Mouse (Mus musculus) adrenal gland, adult 8-10 months (tissue): ENCODE results near the gene M1ap. TPM values are rescaled to one million over a fixed set of nuclear protein-coding genes. Genes with fewer than 3 reads are reported as not detected.

ENCODE experiments used
- DNase-seq: peaks from one replicate; pipeline ENCODE4 v3.0.0; 2022
- microRNA-seq, 2 experiments: library from miRNA; unstranded; fragments of <30 nt; microRNA quantifications; one replicate each; pipeline ENCODE4 v1.2.0; 2022
- total RNA-seq, 4 experiments: library from RNA; stranded (reverse); gene quantifications; 2 replicates each; pipeline ENCODE4 v1.2.4; 2022

The M1ap gene
- total RNA-seq, 4 experiments from 2014 or later, result not detected

DNA sequence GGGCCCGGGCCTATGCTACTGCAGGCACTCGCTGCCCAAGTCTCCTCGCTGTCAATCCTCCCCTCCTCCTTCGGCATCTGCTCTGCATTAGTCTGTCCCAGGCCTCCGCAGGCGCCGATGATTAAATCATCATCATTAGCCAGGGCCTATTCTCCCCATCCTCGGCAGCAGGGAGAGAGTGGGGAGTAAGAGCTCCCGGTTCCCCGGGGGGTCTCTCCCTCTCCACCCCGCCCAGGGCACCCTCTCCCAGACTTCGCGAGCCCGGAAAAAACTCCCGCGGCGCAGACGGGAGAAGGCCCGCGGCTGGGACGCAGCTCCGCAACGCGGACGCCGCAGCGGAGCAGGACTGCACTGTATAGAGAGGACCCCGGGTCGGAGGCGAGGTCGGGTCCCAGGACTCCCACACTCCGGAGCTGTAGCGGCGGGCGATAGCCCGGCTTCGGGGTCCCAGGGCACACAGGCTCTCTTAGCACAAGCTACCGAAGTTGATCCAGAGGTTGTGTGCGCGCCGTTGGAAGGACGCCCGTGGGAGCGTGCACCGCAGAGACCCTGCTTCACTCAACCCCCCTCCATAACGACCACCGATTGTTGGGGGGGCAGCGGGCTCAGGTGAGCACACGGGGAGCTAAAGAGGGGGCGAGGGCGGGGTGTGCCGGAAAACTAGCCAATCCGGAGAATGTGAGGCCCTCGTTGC is 131.1 kb downstream of the M1ap start, which contains the start of gene Pcgf1:
Gene Pcgf1, plus strand, starts transcription at position 240 of the 694 bp plus-strand sequence.
- peak; percentile 50 for DNase-seq

DNA sequence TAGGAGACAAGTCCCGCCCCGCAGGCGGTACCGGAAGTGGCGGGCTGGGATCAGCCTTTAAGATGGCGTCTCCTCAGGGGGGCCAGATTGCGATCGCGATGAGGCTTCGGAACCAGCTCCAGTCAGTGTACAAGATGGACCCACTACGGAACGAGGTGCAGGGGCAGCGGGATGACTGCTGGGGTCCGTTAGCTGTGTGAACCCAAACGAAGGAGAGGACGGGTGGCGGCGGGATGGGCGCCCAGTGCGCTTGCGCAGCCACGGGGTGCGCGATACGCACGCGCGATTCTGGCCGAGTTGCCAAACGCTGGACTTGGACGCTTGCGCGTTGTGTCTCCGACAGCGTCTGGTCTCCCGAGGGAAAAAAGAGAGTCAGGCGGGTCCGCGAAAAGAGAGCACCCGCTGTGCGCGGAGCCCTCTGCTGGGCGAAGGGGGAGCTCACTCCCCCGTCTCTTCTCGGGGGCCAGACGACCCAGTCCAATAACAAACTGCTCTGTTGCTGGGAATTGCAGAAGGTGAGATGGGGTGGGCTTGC is 131.7 kb downstream of the M1ap start:
- peak; percentile 98 for DNase-seq

Small RNAs within 50 kb of the gene (microRNA-seq; reads per million reads assigned to microRNA genes)
- 0 to 0.17 reads per million in 2 experiments for gene Mir7040

Other genes starting within 250 kb of the M1ap start
- 10 to 100 TPM; 27.4 to 40.4 (median 32.5) TPM for gene Pole4, start 241.5 kb upstream of the M1ap start, total RNA-seq
- gene Hk2, start 172.4 kb upstream of the M1ap start, total RNA-seq, result 10 to 100 TPM; 16.3 to 73.4 (median 57.0) TPM
- 1 to 10 TPM in 3 of 4 experiments, under 1 TPM in 1; 0.96 to 2.5 (median 1.4) TPM for gene Sema4f, start 7.1 kb upstream of the M1ap start, total RNA-seq
- 10 to 100 TPM; 12.7 to 13.8 (median 13.4) TPM for gene Dok1, start 86.6 kb downstream of the M1ap start, total RNA-seq
- 1 to 10 TPM; 2.2 to 4.8 (median 4.1) TPM for gene Loxl3, start 87.3 kb downstream of the M1ap start, total RNA-seq
- 100 to 1,000 TPM; 184 to 207 (median 192) TPM for gene Aup1, start 107.6 kb downstream of the M1ap start, total RNA-seq
- 10 to 100 TPM; 50.7 to 69.4 (median 61.0) TPM for gene Htra2, start 108.4 kb downstream of the M1ap start, total RNA-seq
- 1 to 10 TPM; 2.6 to 6.3 (median 4.1) TPM for gene Dqx1, start 110.9 kb downstream of the M1ap start, total RNA-seq
- 10 to 100 TPM in 3 of 4 experiments, 1 to 10 TPM in 1; 7.9 to 19.1 (median 13.3) TPM for gene Tlx2, start 123.4 kb downstream of the M1ap start, total RNA-seq
- 10 to 100 TPM; 50.4 to 79.1 (median 66.0) TPM for gene Pcgf1, start 131.0 kb downstream of the M1ap start, total RNA-seq
- 10 to 100 TPM; 16.7 to 24.9 (median 19.6) TPM for gene Lbx2, start 139.5 kb downstream of the M1ap start, total RNA-seq
- gene Ccdc142, start 154.7 kb downstream of the M1ap start, total RNA-seq, result 10 to 100 TPM in 2 of 4 experiments, 1 to 10 TPM in 2; 5.3 to 14.2 (median 9.7) TPM
- 10 to 100 TPM in 2 of 4 experiments, 1 to 10 TPM in 2; 5.9 to 14.3 (median 10.1) TPM for gene Gm42688, start 154.7 kb downstream of the M1ap start, total RNA-seq
- 100 to 1,000 TPM in 1 of 4 experiments, 10 to 100 TPM in 3; 81.6 to 113 (median 89.5) TPM for gene Mrpl53, start 162.1 kb downstream of the M1ap start, total RNA-seq
- gene Mogs, start 168.6 kb downstream of the M1ap start, total RNA-seq, result 10 to 100 TPM; 45.9 to 91.9 (median 62.8) TPM
- 100 to 1,000 TPM; 100 to 106 (median 105) TPM for gene Wbp1, start 174.7 kb downstream of the M1ap start, total RNA-seq
- gene Ino80b, start 178.5 kb downstream of the M1ap start, total RNA-seq, result 10 to 100 TPM; 24.9 to 32.3 (median 28.0) TPM
- gene Rtkn, start 188.6 kb downstream of the M1ap start, total RNA-seq, result 10 to 100 TPM; 16.4 to 34.0 (median 19.9) TPM
- gene Wdr54, start 209.5 kb downstream of the M1ap start, total RNA-seq, result 1 to 10 TPM; 3.2 to 6.3 (median 5.3) TPM
- gene 1700003E16Rik, start 209.5 kb downstream of the M1ap start, total RNA-seq, result 1 to 10 TPM; 1.2 to 2.6 (median 1.9) TPM
- 100 to 1,000 TPM; 145 to 192 (median 162) TPM for gene Dctn1, start 219.0 kb downstream of the M1ap start, total RNA-seq